Mouse (Mus musculus): ENCODE measurements around the gene Smarcd1. TPM values are rescaled to one million over a fixed set of nuclear protein-coding genes. Genes with fewer than 3 reads are reported as not detected.
"Not testable (repeated sequence)": the region's sequence is repeated elsewhere in the genome, so short reads cannot be mapped to it uniquely, and the experiment has no call there.

The Smarcd1 gene
- polyA plus RNA-seq, 1 experiment: 30.9 TPM

DNA sequence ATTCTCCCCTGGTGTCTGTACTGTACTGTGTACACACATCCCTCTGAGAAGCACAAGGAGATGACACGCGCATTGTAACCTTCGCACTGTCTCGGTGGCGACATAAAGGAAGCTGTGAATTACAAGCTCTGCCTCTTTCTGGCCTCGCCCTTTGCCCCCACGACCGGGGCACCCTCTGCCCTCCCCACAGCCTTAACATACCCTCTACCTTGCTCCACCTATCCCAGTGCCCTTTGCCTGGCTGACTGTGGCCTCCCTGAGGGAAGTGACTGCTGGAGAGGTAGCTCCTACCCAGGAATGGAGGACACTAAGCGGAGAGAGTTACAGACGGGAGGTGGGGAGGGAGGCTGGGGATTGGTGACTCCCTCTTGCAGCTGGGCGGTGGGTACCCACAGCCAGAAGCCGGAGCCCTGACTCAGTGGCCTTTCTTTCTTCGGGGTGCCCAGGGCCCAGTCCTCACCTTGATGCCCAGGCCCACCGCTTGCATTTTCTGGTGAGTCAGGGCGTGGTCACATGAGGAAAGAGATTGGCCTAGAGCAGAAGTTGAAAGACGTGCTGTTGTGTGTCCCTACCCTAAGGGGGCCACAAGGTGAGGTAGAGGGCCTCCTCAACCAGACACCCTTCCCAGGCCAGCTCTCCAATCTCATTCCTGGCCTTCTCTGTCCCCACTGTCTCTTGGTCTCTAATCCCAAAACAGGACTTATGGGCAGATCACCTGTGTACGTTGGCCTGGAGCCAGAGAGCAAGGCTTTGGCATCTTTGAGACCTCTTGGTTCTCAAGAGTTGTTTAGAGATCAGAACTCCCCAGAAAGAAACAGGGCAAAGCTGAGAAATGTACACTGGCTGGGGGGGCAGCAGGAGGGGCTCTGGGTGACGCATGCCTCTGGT is 1.5 kb upstream of the Smarcd1 start:
- Histone ChIP-seq H3K27ac (ENCODE audit: control insufficient read depth, insufficient read depth, low read depth, low read length) (no peak overlapping the region), H3K4me3 (ENCODE audit: control insufficient read depth, low read depth, low read length) (no peak overlapping the region)
- no peak for TF ChIP-seq POLR2A (IDR thresholded peaks at IDR 0.05; ENCODE audit: control insufficient read depth, low read depth, low read length)
- no peak for TF ChIP-seq CTCF (IDR thresholded peaks at IDR 0.05; ENCODE audit: control insufficient read depth, insufficient read depth, insufficient replicate concordance, low read depth, low read length)

GRCm38 (mm10) chr15:99701640-99701998 is 310 bp upstream of the Smarcd1 start:
- H3K4me1 ChIP-seq (ENCODE audit: control insufficient read depth, insufficient read depth, low read length): peaks cover 14% of the 10 kb centered on the region
- H3K27me3 ChIP-seq (ENCODE audit: control insufficient read depth, insufficient read depth, low read length); H3K36me3 ChIP-seq (ENCODE audit: control insufficient read depth, insufficient read depth, low read length); H3K27ac ChIP-seq (ENCODE audit: control insufficient read depth, insufficient read depth, low read depth, low read length): not testable (repeated sequence)
- peak overlapping the region; percentile 88 for H3K4me3 ChIP-seq (ENCODE audit: control insufficient read depth, low read depth, low read length)

More for the DNA sequence above, 1.5 kb upstream of the Smarcd1 start:
- H3K27me3 ChIP-seq (ENCODE audit: control insufficient read depth, insufficient read depth, low read length): no peaks in the 10 kb centered on the region
- H3K4me1 ChIP-seq (ENCODE audit: control insufficient read depth, insufficient read depth, low read length): peaks cover 14% of the 10 kb centered on the region
- H3K36me3 ChIP-seq (ENCODE audit: control insufficient read depth, insufficient read depth, low read length): peaks cover 3% of the 10 kb centered on the region

DNA sequence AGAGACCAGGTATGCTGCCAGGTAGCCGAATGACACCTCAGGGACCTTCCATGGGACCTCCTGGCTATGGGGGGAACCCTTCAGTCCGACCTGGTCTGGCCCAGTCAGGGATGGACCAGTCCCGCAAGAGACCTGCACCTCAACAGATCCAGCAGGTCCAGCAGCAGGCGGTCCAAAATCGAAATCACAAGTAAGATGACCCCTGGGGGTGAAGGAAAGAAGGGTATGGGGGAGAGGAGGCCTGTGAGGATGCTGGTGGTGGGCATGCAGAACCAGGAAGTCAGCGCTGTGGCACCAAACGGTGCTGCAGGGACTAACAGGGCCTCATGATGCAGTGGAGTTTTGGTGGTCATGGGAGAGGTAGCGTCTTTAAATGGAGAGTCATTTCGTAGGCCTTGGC is 1.2 kb downstream of the Smarcd1 start:
- peaks cover 3% of the 10 kb centered on the region for H3K36me3 ChIP-seq (ENCODE audit: control insufficient read depth, insufficient read depth, low read length)
- no peak overlapping the region for H3K4me3 ChIP-seq (ENCODE audit: control insufficient read depth, low read depth, low read length)
- no peak overlapping the region for H3K27ac ChIP-seq (ENCODE audit: control insufficient read depth, insufficient read depth, low read depth, low read length)
- TF ChIP-seq POLR2A (IDR thresholded peaks at IDR 0.05; ENCODE audit: control insufficient read depth, low read depth, low read length): no peak
- TF ChIP-seq CTCF (IDR thresholded peaks at IDR 0.05; ENCODE audit: control insufficient read depth, insufficient read depth, insufficient replicate concordance, low read depth, low read length): no peak
- H3K4me1 ChIP-seq (ENCODE audit: control insufficient read depth, insufficient read depth, low read length): peaks cover 14% of the 10 kb centered on the region
- H3K27me3 ChIP-seq (ENCODE audit: control insufficient read depth, insufficient read depth, low read length): no peaks in the 10 kb centered on the region

GRCm38 (mm10) chr15:99703676-99704040 is 1.7 kb downstream of the Smarcd1 start:
- no peak for TF ChIP-seq POLR2A (IDR thresholded peaks at IDR 0.05; ENCODE audit: control insufficient read depth, low read depth, low read length)
- no peak for TF ChIP-seq CTCF (IDR thresholded peaks at IDR 0.05; ENCODE audit: control insufficient read depth, insufficient read depth, insufficient replicate concordance, low read depth, low read length)
- H3K4me1 ChIP-seq (ENCODE audit: control insufficient read depth, insufficient read depth, low read length): peaks cover 14% of the 10 kb centered on the region
- H3K4me3 ChIP-seq (ENCODE audit: control insufficient read depth, low read depth, low read length): no peak overlapping the region
- H3K27me3 ChIP-seq (ENCODE audit: control insufficient read depth, insufficient read depth, low read length): no peaks in the 10 kb centered on the region
- no peak overlapping the region for H3K27ac ChIP-seq (ENCODE audit: control insufficient read depth, insufficient read depth, low read depth, low read length)
- H3K36me3 ChIP-seq (ENCODE audit: control insufficient read depth, insufficient read depth, low read length): peaks cover 3% of the 10 kb centered on the region

GRCm38 (mm10) chr15:99704041-99704681 is 2.2 kb downstream of the Smarcd1 start:
- peaks cover 14% of the 10 kb centered on the region for H3K4me1 ChIP-seq (ENCODE audit: control insufficient read depth, insufficient read depth, low read length)
- H3K27ac ChIP-seq (ENCODE audit: control insufficient read depth, insufficient read depth, low read depth, low read length): peak overlapping the region; percentile 66
- no peak for TF ChIP-seq POLR2A (IDR thresholded peaks at IDR 0.05; ENCODE audit: control insufficient read depth, low read depth, low read length)
- no peaks in the 10 kb centered on the region for H3K27me3 ChIP-seq (ENCODE audit: control insufficient read depth, insufficient read depth, low read length)
- peaks cover 3% of the 10 kb centered on the region for H3K36me3 ChIP-seq (ENCODE audit: control insufficient read depth, insufficient read depth, low read length)
- no peak overlapping the region for H3K4me3 ChIP-seq (ENCODE audit: control insufficient read depth, low read depth, low read length)

- H3K4me1 ChIP-seq (ENCODE audit: control insufficient read depth, insufficient read depth, low read length): peaks cover 14% of the 10 kb centered on the region
- H3K27ac ChIP-seq (ENCODE audit: control insufficient read depth, insufficient read depth, low read depth, low read length): peak overlapping the region; percentile 66; the same call in 1 of the 2 replicates
- TF ChIP-seq CTCF (IDR thresholded peaks at IDR 0.05; ENCODE audit: control insufficient read depth, insufficient read depth, insufficient replicate concordance, low read depth, low read length): no peak
- no peak for TF ChIP-seq POLR2A (IDR thresholded peaks at IDR 0.05; ENCODE audit: control insufficient read depth, low read depth, low read length)
- no peaks in the 10 kb centered on the region for H3K27me3 ChIP-seq (ENCODE audit: control insufficient read depth, insufficient read depth, low read length)
- H3K36me3 ChIP-seq (ENCODE audit: control insufficient read depth, insufficient read depth, low read length): peaks cover 4% of the 10 kb centered on the region
- H3K4me3 ChIP-seq (ENCODE audit: control insufficient read depth, low read depth, low read length): no peak overlapping the region
Observed at GRCm38 (mm10) chr15:99704881-99705280, 3.0 kb downstream of the Smarcd1 start.

- peaks cover 14% of the 10 kb centered on the region for H3K4me1 ChIP-seq (ENCODE audit: control insufficient read depth, insufficient read depth, low read length)
- TF ChIP-seq POLR2A (IDR thresholded peaks at IDR 0.05; ENCODE audit: control insufficient read depth, low read depth, low read length): no peak
- peak; percentile 55; the same call in 1 of the 2 replicates for TF ChIP-seq CTCF (IDR thresholded peaks at IDR 0.05; ENCODE audit: control insufficient read depth, insufficient read depth, insufficient replicate concordance, low read depth, low read length)
- H3K4me3 ChIP-seq (ENCODE audit: control insufficient read depth, low read depth, low read length): no peak within 1 kb of the TSS
- H3K36me3 ChIP-seq (ENCODE audit: control insufficient read depth, insufficient read depth, low read length): peaks cover 4% of the 10 kb centered on the region
- peak within 1 kb of the TSS; percentile 66 for H3K27ac ChIP-seq (ENCODE audit: control insufficient read depth, insufficient read depth, low read depth, low read length)
- H3K27me3 ChIP-seq (ENCODE audit: control insufficient read depth, insufficient read depth, low read length): no peaks in the 10 kb centered on the region
Observed at GRCm38 (mm10) chr15:99705440-99706048, 3.6 kb downstream of the Smarcd1 start, which contains the start of gene Gm17349. Gene Gm17349, minus strand, starts transcription at chr15:99705490.

Measured in testis, adult 2 months (tissue).